Mouse (Mus musculus) forebrain, embryonic 15.5 days (tissue): ENCODE measurements at regions not wholly inside any gene's neighbourhood (a gene's known extent, or its start where the extent isn't known, plus 50 kb on each side); places are given as distances from the start of the nearest gene placed in this dataset.

Experiments used
- ATAC-seq: fragments of 200-750 bp; cut with Nextera tagmentation; replicated peaks from 2 replicates; pipeline ENCODE4 v1.8.0; 2017; ENCODE audit warnings: mild to moderate bottlenecking, moderate TSS enrichment, moderate library complexity
- H3K27ac ChIP-seq: fragments of 300-500 bp; sonication (generic); replicated peaks from 2 replicates; pipeline ENCODE4 v1.5.1; 2015; ENCODE audit warnings: mild to moderate bottlenecking, inconsistent platforms
- H3K27me3 ChIP-seq: fragments of 300-500 bp; sonication (generic); 2 replicates; pipeline ENCODE4 v1.6.1; 2015; ENCODE audit warnings: inconsistent platforms
- H3K36me3 ChIP-seq: fragments of 300-500 bp; sonication (generic); 2 replicates; pipeline ENCODE4 v1.6.1; 2015; ENCODE audit warnings: mild to moderate bottlenecking, inconsistent platforms
- H3K4me1 ChIP-seq: fragments of 300-500 bp; sonication (generic); 2 replicates; pipeline ENCODE4 v1.6.1; 2015; ENCODE audit warnings: inconsistent platforms
- H3K4me2 ChIP-seq: fragments of 300-500 bp; sonication (generic); replicated peaks from 2 replicates; pipeline ENCODE4 v1.6.1; 2015; ENCODE audit warnings: mild to moderate bottlenecking, inconsistent platforms
- H3K4me3 ChIP-seq: fragments of 300-500 bp; sonication (generic); 2 replicates; pipeline ENCODE4 v1.5.1; 2015; ENCODE audit warnings: mild to moderate bottlenecking, inconsistent platforms
- H3K9ac ChIP-seq: fragments of 300-500 bp; sonication (generic); replicated peaks from 2 replicates; pipeline ENCODE4 v1.6.1; 2015; ENCODE audit warnings: mild to moderate bottlenecking, inconsistent platforms
- H3K9me3 ChIP-seq: fragments of 300-500 bp; sonication (generic); 2 replicates; pipeline ENCODE4 v1.6.1; 2016; ENCODE audit warnings: inconsistent platforms
- WGBS: fragments of 180-500 bp; shearing (Covaris S2); methylation state at CpG from one replicate; pipeline ENCODE4 v1.1.7; 2015; ENCODE audit warnings: mixed read lengths; 5-methylcytosine and 5-hydroxymethylcytosine counted together

GRCm38 (mm10) chr7:53608756-53609155, 1226.5 kb upstream of the Luzp2 start:
- Histone ChIP-seq H3K4me1 (no peaks in the 10 kb centered on the region), H3K27me3 (no peaks in the 10 kb centered on the region), H3K36me3 (no peaks in the 10 kb centered on the region), H3K9me3 (no peaks in the 10 kb centered on the region), H3K4me3 (no peak overlapping the region), H3K9ac (no peak overlapping the region), H3K4me2 (no peak overlapping the region), H3K27ac (0 out of 2 replicates have a peak overlapping the region, but pooled peaks have one; percentile 23)
- ATAC-seq = no peak
- WGBS = 69% methylated on average over 3 of the region's 3 CpGs
